Mouse (Mus musculus) layer of hippocampus, postnatal 14 days (tissue): ENCODE measurements around the gene Os9. TPM values are rescaled to one million over a fixed set of nuclear protein-coding genes. Genes with fewer than 3 reads are reported as not detected.
"Not testable (repeated sequence)": the region's sequence is repeated elsewhere in the genome, so short reads cannot be mapped to it uniquely, and the experiment has no call there.

Source experiments
- DNase-seq, 2 experiments: peaks; one replicate each; pipeline ENCODE4 v3.0.0; 2021 to 2022; ENCODE audit warnings: low spot score in 2 of 2, mixed read lengths in 1 of 2
- total RNA-seq, 2 experiments: library from RNA; stranded (reverse); gene quantifications; 2 replicates each; pipeline ENCODE4 v1.2.3; 2021

Os9 gene
- total RNA-seq, 2 experiments from 2014 or later: 100 to 103 TPM

DNA sequence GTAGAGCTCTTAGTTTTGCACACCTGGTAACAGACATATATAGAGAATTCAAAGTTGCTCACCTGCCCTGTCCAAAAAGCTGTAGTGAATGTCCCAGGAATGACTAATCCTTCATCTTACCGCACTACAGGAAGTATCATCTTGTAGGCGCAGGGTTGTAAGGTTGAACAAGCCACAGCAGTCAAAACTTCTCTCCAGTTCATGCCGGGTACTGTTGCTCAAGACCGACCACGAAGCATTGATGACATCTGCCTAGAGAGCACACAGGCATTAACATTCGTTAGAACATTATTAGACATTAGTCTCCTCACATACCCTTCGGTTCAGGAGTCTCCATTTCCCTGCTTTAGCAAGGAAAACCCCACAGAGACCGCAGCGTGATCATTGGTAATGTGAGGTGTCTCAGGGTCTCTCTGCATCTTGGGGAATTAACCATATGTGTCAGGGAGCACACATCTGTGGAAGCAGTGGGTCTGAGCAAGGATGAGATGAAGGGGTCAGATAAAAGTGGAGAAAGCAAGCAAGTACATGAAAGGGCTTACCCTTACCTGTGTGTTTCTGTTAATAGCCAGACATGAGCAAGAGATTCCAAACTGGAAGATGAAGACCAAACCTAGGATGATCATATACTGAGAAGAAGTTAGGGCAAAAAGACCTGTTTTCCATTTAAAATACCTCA lies 52.4 kb downstream of the Os9 start:
- no peak for DNase-seq

DNA sequence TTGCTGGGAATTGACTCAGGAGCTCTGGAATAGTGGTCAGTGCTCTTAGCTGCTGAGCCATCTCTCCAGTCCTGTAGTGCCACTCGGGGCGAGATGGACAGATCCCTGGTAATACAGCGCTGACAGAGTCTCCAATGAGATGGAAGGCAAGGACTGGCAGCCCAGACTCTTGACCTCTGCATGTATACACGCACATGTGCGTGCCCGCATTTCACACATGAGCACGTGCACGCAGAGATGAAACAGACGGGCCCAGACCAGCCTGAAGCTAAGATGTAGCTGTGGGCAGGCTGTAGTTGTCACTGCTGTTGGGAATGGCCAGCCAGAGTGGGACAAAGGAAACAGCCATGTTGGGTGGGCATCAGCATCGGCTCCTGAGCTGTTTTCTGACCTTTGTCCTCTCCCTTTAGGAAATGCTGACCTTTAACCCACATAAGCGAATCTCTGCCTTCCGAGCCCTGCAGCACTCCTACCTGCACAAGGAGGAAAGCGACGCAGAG lies 54.4 kb downstream of the Os9 start:
- DNase-seq: no peak

DNA sequence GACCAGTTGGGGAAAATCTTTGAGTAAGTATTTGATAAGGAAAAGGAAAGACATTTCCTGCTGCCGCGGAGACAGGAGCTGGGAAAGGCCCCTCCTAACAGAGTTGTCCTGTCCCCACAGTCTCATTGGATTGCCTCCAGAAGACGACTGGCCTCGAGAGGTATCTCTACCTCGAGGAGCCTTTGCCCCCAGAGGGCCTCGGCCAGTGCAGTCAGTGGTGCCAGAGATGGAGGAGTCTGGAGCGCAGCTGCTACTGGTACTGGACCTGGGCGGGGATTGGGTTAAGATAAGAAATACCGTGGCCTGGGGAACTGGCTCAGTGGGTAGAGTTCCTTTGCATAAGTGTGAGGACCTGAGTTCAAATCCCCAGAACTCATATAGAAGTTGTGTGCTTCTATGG lies 55.0 kb downstream of the Os9 start:
- DNase-seq: no peak

DNA sequence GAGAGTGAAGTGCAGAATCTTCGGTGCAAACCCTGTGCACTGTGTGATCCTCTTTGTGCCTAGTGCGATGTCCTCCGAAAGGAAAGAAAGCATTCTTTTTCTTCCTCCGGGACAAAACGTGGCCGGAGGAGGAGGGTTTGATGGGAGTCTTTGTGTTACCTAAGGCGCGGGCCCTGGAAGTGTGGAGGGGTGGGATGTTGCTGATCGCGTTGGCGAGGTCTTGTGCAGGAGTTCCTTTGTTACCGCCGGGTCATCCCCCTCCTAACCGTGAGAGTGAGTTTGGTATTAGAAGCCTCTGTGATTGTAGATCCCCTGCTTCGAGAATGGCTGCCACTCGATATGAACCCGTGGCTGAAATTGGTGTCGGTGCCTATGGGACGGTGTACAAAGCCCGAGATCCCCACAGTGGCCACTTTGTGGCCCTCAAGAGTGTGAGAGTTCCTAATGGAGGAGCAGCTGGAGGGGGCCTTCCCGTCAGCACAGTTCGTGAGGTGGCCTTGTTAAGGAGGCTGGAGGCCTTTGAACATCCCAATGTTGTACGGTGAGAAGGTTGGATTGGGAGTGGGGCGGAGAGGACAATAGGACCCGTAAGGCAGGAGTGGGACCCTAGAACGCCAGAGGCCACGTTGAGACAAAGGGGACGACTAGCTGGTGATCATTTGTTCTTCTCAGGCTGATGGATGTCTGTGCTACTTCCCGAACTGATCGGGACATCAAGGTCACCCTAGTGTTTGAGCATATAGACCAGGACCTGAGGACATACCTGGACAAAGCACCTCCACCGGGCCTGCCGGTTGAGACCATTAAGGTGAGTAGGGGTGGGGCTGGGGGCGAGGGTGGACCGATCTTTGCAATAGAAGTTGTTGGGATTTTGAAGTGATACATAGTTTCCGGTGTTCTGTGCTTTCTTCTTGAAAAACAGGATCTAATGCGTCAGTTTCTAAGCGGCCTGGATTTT lies 56.7 kb downstream of the Os9 start:
- DNase-seq: no peak

DNA sequence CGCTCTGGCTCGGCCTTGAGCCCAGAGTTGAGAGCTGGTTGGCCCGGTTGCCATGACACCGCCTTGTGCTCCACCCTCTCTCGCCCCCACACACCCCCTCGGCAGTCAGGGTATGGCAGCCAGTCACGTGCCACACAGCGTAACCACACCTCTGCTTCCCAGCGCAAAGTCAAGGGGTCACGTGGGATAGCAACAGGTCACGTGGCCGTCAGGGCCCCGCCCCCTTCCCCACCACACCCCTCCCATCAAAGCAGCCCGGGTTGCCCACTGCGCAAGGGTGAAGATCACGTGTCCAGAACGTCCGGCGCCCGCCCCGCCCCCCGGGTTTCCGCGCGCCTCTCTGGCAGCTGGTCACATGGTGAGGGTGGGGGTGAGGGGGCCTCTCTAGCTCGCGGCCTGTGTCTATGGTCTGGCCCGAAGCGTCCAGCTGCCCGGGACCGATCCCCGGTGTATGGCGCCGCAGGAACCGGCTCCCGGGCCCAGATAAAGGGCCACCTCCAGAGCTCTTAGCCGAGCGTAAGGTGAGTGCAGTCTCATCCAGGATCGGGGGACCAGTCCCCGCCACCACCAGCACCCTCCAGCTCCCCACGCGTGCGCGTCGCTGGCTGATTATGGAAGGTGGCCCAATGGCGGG lies 57.6 kb downstream of the Os9 start, which contains the start of gene Cdk4:
Gene Cdk4 (plus strand): TSS at position 296 of the 634 bp plus-strand sequence.
- peak; percentile 98 to 99 for DNase-seq

DNA sequence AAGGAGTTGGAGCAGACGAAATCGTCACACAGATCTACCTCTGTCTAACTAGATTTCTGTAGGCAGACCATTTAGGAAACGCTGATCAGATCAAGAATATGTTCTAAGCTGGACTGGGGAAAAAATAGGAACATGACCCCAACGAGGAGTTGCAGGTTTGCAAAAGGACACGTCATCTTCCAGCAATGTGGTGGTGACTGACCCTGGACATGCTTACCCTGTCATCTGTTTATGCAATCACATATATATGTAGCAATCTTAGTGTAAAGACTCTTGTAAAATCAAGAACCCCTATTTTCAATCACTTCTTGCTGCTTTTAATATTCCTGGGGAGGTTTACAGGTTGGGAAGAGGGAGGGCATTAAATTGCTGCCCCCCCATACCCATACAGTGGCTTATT lies 58.4 kb downstream of the Os9 start:
- no peak for DNase-seq

DNA sequence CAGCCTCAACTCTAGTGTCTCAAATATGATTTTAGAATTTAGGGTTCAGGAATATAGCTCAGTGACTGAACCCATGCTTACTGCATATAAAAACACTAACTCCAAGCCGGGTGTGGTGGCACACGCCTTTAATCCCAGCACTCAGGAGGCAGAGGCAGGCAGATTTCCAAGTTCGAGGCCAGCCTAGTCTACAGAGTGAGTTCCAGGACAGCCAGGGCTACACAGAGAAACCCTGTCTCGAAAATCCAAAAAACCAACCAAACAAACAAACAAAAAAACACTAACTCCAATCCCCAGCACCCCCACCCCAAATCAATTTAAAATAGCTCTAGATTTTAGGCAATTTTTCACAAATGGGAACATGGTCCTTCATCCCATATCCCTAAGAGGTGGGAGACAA lies 58.8 kb downstream of the Os9 start:
- DNase-seq: not testable (repeated sequence)

DNA sequence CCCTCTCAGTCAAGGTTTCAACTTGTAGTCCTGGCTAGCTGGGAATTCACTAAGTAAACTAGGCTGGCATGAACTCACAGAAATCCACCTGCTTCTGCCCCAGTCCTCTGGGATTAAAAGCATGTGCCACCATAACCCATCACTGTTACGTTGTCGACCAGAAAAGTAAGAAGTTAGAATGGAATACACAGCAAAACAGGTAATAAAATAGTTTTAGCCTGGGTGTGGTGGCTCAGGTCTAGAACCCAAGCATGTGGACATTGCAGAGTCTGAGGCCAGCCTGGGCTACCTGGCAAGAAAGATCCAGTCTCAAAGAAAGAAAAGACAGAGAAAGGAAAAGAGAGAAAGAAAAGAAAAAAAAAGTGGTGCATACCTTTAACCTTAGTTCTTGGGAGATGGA lies 59.4 kb downstream of the Os9 start:
- DNase-seq: no peak

DNA sequence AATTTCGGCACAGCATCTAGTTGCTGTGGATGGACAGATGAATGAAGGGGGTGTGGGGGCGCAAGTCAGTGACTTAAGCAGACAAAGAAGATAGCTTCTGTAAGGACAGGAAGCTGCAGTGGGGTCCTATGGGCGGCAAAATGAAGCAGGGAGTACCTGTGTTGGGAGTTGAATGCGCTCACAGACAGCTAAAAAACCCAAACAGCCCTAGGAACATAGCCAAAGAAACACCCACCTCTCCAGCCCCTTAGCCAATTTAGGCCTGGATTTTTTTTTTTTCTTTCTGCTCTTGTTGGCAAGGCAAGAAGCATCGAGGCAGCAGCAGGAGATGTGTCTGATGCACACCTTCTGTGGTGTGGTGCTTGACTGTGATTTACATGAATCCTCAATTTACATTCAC lies 59.8 kb downstream of the Os9 start:
- no peak for DNase-seq

DNA sequence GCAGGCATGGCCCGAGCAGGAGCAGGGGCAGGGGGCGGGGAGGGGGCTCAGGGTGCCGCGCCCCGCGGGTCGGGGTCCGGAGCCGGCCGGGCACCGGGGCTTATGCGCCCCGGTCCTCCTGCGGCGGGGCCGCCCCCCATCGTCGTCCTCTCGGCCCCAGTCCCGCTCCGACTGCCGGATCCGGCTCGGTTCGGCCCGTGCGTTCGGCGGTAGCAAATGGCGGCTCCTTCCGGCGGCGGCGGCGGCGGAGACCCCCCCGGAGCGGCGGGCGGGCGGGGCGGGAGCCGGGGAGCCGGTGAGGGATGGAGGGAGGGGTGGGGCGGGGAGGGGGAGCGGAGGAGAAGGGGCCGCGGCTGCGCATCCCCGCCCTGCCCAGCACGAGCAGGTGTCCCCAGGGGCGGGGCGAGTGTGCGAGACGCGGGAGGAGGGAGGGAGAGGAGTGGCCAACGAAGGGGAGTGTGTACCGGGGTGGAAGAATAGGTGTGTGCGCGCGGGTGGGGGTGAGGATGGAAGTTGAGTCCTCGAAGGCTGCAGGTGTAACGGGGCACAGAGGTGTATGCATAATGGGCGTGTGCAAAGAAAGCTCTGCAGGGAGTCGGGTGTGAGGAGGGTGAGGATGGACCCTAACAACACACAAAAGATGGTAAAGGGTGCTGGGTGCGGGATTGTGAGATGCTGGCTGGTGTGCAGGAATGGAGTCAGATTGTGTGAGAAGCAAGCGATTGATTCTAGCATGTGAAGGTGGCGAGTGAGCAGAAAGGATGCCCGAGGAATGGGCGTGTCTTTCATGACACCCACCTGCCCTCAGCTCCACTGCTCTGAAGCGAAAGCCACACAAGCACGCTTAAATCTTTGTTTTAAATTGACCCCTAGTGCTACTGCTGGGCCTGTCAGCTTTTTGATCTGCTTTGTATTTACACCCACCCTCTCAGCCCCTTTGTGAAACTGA lies 60.7 kb downstream of the Os9 start, which contains the start of gene March9:
Gene March9 (minus strand): TSS at position 217 of the 949 bp plus-strand sequence.
- peak; percentile 54 to 81 for DNase-seq

DNA sequence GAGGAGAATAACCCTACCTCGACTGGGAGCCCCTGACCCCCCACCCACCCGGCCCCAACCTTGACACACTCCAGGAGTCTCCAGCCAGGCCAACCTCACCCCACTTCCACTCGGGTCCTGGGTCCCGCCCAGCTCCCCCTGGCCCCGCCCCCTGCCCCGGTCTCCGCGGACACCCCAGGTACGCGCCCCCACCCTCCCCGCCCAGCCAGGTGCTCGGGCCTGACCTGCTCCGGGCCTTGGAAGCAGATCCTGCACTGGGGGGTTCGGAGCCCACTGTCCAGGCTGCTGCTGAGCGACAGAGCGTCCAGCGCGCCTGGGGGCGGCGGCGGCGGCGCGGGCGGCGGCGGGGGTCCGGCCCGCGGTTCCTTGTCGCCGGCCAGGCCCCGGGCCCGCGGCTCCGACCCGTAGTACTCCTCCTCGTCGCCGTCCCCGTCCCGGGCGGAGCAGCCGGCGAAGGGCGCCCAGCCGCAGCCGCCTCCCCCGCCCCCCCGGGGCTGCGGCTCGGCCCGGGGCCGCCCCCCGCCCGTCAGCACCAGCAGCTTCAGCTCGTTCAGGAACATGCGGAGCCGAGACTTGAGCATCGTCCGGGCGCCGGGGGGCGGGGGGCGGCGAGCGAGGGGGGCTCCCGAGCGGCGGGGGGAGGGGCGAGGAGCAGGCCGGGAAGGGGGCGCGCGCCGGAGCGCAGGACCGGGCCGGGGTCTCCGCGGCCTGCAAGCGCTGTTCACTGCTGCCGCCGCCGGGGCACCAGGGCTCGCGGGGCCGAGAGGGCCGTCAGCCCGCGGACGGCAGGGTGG lies 61.6 kb downstream of the Os9 start:
- DNase-seq: no peak

DNA sequence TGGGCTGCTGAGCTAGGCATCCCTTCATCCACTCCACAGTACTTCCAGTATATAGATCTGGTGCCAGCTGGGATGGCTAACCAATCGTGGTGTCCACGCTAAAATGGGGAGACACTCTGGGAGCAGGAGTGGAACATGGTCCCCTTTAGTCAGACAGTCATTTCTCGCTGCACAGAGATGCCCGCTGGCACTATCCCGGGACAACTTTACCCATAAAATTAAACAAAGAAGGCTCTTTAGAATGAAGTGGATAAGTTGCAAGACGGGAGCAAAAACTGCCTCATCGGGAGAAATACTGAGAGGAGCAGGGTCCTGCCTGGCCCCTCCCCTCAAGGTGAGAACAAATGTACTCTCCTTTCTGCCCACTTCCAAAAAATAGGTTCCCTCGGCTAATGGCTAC lies 62.2 kb downstream of the Os9 start:
- DNase-seq: no peak

DNA sequence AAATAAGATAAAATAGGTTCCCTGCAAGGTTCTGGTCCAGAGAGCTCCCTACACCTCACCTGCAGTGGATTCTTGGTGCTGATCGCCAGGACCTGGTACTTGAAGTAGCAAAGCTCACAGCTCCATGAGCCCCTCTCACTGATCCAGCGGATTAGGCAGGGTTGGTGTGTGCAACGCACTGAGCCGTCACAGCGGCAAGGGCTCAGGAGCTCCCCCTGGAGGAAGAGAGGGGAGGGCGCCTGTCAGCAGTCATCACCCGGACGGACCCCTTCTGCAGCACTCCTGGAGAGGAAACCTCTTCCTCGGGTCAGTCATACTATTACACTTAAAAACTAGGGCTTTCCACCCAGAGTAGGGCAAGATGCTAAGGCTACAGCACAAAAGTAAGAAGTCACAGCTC lies 62.8 kb downstream of the Os9 start:
- DNase-seq: peak; percentile 69 to 83

DNA sequence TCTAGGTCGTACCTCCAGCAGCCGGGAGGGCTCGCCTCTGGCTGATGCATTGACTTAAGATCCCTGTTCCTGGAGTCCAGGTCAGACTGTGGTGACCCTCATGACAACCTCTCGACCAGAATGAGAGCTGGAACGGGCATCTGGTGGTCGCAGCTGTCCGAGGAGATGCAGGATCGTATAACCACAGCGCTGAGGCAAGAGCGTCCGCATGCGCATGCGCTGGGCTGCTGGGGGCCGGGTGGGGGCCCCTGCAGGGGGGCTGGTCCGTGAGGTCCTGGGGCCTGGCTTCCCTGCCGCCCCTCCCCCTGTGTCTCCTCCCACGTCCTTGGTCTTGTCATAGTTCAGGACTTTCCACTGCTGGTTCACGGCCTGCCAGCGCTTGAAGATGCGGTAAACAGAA lies 64.4 kb downstream of the Os9 start:
- DNase-seq: no peak

DNA sequence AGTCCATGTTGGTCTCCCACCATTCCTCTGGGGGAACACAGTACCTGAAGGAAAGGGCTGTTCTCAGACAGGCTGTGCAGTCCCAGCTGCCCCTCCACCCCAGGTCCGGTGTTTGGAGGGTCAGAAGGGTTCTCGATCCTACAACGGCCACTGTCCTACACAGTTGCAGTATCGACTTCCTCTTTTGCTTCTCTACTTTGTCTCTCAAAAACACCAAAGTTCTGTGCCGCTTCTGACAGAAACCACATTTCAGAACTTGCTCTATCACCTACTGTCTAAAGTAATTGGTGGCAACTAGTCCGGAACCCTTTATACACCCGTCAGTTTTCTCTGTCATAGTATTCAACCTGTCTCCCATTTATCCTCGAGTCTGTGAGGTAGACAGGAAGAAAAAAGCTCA lies 65.5 kb downstream of the Os9 start:
- no peak for DNase-seq

DNA sequence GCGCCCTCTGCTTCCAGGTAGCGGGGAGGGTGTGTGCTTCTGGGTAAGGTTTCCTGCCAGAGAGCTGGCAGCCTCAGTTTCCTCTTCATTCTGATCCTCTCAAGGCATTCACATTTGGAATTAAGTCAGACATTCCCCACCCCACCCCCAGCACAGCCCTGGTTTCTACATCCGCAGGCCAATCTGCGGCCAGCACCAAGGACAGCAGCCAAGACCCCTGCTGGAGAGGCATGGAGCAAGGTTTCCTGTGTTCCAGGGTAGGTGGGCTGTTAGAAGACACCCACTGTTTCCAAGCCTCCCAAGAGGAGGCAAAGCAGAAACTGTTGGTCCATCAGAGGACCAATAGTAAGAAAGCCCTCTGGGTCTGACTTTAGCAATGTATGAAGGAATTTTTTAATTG lies 66.3 kb downstream of the Os9 start:
- DNase-seq: no peak

DNA sequence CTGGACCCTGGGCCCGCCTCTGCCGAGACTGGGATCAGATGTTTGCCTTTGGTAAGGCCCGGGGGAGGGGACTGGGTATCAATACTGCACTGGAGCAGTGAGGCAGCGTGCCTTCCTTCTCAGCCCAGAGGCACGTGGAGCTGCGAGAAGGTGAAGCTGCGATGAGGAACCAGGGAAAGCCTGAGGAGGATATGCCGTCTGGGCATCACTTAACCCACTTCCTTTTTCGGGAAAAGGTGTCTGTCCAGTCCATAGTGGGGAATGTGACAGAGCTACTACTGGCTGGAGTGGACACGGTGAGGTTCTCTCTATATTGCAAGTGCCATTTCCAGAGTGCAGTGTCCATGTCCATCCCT lies 70.8 kb downstream of the Os9 start:
- no peak for DNase-seq

DNA sequence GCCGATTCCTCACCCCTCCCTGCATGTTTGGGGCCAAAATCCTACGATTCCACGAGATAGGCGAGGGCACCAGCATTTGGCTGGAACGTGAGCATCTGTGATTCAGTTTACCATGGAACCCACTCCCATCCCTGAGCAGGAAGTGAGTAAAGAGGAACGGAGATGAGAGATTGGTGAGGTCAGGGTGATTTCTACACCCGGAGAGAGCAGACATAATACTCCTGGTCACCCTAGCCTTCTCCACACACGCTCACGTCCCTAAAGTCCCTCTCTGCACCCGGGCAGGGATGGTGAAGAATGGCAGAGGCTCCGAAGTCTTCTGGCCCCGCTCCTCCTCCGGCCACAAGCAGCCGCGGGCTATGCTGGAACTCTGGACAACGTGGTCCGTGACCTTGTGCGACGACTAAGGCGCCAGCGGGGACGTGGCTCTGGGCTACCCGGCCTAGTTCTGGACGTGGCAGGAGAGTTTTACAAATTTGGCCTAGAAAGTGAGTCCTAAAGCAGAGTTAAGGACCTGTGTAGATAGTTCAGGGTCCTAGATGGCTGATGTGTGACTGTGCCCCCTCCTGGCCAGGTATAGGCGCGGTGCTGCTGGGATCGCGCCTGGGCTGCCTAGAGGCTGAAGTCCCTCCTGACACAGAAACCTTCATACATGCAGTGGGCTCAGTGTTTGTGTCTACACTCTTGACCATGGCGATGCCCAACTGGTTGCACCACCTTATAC lies 71.4 kb downstream of the Os9 start:
- no peak for DNase-seq
